Mouse (Mus musculus): ENCODE results near the gene Zfp668.

Gene Zfp668

GRCm38 (mm10) chr7:127894480-127894879 lies 17.9 kb upstream of the Zfp668 start:
- DNase-seq = no peak

DNA sequence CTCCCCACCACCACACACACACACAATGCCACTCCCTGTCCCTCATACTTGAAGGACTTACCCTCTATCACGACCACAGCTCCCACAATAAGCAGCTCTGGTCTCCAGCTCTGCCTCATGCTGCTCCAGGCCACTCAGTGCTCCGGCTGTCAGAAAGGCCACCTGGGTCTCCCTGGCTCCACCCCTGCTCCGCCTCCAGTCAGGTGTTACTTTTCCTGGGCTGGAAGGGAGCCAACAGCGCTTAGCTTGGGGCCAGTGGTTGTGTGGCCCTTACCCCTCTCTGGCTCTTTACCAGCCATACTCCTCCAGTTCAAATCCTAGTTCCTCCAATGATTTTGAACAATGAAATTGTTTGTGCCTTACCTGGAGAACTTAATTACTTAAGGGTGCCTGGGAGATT lies 14.2 kb upstream of the Zfp668 start, which contains the start of gene Prss53:
Prss53 (minus strand) TSS at position 173 of the 400 bp plus-strand sequence.
- DNase-seq = no peak

DNA sequence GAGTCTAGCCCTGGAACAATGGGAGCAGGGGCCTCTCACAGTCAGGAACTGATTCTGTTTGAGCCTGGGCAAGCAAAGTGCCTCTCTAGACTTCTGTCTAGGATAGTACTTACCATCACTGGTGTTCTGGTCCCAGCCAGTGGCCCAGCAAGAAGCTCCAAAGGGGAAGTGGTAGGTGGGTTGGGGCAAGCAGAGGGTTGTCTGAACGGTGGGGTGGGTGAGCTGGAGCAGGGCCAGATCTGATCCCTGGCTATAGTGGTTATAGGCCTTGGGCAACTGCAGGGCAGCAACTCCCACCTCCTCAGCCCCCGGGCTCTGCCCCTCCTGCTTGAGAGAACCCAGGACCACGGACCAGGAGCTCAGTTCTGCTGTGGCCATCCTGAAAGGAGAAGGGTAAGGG lies 12.2 kb upstream of the Zfp668 start:
- DNase-seq = no peak

DNA sequence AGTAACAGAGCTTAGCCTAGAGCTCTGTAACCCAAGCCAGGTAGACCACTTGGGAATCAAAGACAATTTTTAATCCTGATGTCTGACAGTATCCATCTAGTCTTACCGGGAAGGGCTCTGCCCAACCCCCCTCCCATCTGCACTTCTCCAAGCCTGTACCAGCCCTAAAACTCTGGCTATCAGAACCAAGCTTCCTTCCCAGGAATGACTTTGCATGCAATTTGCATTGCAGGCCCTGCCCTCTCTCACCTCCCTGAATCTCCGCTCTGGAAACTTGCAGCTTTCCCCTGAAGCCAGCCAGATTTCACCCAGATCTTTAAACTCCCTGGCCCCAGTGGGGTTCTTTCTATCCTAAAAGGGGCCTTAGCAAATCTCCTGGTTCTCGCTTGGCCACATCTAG lies 11.2 kb upstream of the Zfp668 start:
- DNase-seq = no peak

GRCm38 (mm10) chr7:127887191-127887590 lies 10.6 kb upstream of the Zfp668 start:
- DNase-seq = no peak

DNA sequence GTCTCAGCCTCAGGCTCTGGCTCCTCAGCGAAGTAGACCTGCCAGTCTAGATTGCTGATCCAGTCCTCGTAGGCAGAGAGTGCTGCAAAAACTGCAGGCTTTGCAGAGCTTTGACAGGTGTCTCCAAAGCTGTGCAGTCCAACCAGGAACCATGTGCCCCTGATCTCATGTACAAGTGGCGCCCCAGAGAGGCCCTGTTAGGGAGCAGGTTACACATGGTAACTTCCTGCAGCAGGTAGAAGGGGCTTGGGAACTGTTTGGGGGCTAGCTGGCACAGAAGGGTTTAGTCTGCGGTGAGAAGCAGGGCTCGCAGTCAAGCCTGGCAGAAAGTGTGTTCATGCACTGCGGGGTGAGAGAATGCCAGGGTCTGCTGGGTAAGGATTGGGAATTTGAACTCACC lies 9.9 kb upstream of the Zfp668 start:
- no peak for DNase-seq

DNA sequence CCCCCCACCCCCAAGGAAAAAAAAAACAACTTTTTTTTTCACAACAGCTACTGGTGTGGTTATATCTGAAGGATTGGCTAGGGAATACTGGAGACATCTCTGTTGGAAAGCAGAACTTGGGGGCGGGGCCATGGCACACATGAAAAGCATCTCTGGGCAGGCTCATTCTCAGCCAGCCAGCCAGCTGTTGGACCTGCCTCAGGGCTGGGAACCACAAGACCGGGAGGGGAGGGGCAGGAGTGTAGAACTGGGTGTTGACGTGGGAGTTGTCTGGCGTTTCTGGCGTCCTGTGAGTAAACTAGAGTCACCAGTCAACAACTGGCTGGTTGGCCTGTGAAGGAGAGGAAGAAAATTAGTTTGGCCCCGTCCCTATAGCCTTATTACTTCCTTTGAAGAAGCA lies 9.3 kb upstream of the Zfp668 start:
- DNase-seq = no peak

DNA sequence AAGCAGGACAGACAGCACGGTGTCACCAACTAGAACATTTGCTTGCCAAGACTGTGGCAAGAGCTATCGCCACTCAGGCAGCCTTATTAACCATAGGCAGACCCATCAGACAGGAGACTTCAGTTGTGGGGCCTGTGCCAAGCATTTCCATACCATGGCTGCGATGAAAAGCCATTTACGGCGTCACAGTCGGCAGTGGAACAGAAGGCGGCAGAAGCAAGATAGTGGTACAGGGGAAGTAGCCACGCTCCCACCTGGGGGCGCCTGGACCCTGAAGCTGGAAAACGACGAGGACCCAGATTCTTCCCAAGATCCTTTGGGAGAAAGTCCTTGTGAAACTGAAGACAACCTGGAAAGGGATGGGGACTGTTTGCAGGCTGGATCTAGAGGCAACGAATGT lies 3.8 kb upstream of the Zfp668 start:
- no peak for DNase-seq

DNA sequence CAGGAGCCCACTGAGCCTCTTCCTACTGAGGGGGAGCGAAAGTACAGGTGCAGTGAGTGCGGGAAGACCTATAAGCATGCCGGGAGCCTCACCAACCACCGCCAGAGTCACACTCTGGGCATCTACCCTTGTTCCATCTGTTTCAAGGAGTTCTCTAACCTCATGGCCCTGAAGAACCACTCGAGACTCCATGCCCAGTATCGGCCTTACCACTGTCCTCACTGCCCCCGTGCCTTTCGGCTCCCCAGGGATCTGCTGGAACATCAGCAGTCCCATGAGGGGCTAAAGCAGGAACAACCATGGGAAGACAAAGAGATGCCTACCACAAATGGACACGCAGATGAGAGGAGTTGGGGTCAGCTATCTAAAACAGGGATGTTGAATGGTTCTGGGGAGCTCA lies 2.7 kb upstream of the Zfp668 start:
- no peak for DNase-seq

- DNase-seq = peak; percentile 92
Observed at GRCm38 (mm10) chr7:127876041-127876466, 574 bp downstream of the Zfp668 start, which contains the start of gene Zfp646. Gene Zfp646 (plus strand): TSS chr7:127876221.

GRCm38 (mm10) chr7:127875627-127876001 lies 1.0 kb downstream of the Zfp668 start:
- DNase-seq = peak; percentile 99

DNA sequence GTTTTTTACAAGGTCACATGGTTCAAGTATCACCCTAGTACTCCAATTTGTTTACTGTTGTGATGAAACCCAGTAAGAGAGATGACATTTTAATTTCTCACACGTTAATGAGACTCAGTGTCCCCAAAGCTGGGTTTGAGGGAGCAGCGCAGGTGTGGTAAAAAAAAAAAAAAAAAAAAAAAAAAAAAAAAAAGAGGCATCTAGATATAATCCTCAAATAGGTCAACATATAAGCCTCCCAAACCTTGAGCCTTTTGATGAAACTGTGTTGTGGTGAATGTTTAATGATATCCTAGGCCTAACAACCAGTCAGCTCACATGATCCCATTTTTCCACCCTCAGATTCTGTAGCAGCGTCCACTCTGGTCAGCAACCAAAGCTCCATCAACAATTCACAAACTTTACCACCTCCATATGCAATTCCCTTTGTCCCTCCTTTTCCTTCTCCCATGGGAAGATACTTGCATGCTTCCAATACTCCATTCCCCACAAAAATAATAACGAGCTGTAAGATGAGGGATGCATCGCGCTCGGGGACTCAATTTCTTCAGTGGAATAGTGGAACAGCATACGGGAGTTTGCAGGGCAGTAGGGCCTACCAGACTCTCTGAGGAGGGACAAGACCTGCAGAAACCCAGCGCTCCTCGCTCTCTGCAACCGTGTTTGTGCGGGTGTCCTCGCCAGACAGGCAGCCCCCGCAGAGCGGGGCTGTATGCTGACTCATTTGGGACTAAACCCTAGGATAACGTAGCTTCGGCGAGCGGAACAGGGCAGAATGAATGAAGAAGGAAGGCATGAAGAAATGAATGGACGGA lies 1.6 kb downstream of the Zfp668 start:
- no peak for DNase-seq

GRCm38 (mm10) chr7:127870136-127870821 lies 6.3 kb downstream of the Zfp668 start:
- no peak for DNase-seq

DNA sequence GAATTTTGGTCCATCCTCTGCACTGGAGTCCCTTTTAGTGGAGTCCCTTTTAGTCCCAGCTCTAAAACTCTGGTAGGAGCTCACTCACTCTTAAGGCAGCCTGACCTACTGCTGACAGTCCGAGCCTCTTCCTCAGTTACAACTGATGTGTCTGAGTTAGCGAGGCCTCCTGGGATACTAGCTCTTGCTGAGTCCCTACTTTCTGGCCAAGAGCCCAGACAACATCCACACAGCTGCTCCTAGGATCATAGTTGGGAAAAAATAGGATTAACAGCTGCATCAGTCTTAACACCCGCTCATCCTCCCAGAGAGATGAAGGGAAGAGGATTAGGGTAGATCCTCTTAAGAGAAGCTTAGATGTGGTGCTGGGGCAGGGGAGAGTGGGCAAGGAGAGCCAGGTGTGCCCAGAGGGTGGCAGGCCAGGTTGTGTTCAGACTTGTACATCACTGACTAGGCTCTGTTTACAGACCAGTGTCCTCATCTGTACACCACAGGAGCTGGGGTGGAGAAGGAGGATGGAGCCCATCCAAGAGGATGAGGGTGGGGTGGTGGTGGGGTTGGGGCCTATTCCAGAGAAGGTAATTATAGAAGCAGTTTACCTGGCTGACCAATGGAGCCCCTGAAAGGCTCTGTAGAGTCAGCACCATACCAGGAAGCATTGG lies 7.3 kb downstream of the Zfp668 start:
- DNase-seq = no peak

DNA sequence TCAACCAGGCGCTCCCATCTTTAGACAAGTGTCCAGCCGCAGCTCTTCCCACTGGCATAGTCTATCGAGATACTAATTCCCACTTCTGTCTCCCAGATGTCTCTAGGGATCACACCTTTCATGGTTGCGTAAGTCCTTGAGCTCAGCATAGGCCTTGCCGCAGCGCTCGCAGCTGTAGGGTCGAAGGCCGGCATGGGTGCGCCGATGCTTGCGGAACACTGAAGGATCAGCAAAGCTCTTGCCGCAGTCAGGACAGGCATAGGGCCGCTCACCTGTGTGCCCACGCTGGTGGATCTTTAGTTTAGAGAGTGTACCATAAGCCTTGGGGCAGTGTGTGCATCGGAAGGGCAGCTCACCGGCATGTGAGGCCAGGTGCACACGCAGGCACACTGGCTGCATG lies 9.0 kb downstream of the Zfp668 start:
- DNase-seq = no peak

DNA sequence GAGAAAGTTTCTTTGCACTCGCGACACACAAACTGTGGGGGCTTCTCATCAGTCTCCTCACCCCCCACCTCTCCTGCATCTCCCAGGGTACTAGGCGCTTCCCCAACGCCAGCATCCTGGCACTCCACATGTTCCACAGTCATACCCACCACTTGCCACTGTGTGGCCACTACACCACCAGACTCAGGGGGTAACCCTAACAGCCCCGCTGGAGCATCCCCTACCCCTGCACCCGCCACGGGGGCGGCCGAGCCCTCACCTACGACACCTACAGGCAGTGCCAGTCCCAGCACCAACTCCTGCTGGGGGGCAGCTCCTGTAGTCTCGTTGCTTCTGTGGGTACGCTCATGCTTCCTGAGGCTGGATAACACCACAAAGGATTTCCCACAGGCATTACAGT lies 10.2 kb downstream of the Zfp668 start:
- DNase-seq = no peak

- DNase-seq = no peak
Observed at GRCm38 (mm10) chr7:127858258-127858657, 18.4 kb downstream of the Zfp668 start.

DNA sequence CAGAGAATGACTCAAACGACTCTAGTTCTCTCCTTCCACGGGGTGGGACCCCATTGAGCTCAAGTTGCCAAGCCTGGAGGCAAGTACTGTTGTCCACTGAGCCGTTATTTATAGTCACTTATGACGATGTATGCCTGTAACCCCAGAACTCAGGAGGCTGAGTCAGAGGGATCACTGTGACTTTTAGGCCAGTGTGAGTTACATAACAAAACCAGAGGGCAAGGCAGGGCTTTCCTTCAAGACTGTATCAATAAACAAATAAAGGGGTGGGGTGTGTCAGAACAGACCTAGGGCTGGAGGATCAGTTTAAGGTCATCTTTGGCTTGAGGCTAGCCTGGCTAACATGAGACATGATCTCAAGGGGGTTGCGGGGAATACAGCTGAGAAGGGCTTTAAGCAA lies 25.7 kb downstream of the Zfp668 start:
- no peak for DNase-seq

DNA sequence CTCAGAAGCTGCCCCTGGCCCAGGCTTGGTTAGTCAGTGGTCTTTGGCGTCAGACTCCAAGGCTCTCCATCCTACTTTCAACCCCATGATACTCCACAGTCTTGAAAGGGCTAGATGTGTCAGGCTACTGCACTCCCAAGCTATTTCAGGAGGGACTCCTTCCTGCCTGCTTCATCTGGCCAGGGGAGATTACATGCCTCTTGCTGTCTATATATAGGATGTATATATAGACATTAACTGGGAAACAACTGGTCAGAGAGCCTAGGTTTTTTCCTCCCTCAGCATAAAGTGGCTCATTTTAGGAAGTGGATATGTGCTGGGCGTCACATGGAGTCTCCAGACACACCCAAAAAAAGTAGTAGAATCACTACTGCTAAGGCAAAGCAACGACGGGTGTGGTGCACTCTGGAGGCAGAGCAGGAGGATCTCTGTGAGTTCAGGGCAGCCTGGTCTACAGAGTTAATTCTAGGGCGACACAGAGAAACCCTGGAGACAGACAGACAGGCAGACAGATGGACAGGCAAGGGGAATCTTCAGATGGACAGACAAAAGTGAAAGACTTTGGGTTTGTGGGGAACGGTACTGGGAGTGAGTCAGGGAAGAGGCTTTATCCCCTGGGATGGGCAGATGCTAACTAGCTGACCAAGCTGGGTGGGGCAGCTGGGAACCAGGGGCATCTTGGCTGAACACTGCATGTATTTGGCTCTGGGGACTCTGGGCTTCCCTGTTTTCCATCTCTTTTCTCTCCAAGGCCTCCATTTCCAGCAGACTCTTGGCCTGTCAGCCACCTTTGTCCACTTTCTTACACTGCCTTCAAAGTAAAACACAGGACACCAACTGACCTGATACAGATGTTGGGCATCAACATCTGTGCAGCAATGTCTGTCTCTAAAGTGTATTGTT lies 26.4 kb downstream of the Zfp668 start:
- DNase-seq = no peak

- DNase-seq = peak; percentile 88
Observed at GRCm38 (mm10) chr7:127842001-127842718, 34.5 kb downstream of the Zfp668 start.

DNA sequence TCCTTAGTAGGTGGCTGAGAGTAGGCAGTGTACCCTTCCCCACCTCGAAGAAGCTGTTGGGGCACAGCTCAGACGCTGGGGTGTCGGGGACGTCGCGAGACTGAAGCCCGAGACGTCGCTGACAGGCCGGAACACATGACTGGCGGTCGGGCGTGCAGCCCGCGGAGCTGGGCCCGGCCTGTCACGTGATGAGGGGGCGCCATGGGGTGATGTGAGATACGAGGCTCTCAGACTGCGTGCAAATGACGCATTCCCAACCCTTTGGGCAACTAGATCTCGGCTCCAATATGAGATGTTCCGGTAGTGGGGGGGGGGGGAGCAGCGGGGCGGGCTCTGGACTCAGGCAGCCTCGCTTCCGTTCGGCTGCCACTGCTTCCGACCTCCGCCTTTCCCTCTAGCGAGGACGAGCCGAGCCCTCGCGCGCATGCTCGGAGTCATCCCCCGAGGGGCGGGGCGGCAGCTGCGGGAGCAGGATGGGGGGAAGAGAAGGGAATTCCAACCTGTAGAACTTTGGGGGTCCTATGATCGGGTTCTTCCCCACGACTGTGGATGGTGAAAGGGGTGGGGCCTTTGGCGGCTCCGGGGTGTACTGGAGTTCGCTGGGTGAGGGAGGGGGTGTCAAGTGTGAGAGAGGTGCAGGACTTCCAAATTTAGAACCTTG lies 35.2 kb downstream of the Zfp668 start:
- DNase-seq = peak; percentile 95
